Mouse (Mus musculus) mesoderm, embryonic 11.5 days (tissue): ENCODE data around the gene Timm50.

Source experiments
- DNase-seq: peaks from one replicate; pipeline ENCODE4 v3.0.0-alpha.2; 2012; ENCODE audit warnings: low read depth, low spot score

The Timm50 gene

GRCm38 (mm10) chr7:28311926-28312543, at the start of gene Timm50:
Gene Timm50 (minus strand): TSS chr7:28312072.
- peak; percentile 97 for DNase-seq

GRCm38 (mm10) chr7:28360291-28360690, 48.4 kb upstream of the Timm50 start:
- no peak for DNase-seq

DNA sequence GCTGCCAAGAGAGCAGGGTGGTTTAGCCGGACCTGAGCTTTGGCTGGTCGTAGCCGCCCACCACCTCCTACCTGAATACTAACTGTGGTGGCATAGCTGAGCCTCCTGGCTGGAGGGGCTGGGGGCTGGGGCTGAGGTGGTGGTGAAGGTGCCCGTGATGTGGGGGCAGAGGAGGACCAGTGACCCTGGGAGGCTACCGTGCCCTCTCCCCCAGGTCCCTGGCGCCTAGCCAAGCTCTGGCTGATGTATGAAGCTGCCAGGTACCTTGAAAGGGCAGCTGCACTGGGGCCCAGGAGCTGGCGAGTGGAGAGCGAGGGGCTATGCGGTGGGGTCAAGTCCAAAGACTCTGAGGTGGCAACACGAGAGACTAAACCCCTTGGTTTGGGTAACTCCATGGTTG, 48.0 kb upstream of the Timm50 start:
- no peak for DNase-seq

- DNase-seq, result no peak
Observed at GRCm38 (mm10) chr7:28358431-28358830, 46.6 kb upstream of the Timm50 start.

DNA sequence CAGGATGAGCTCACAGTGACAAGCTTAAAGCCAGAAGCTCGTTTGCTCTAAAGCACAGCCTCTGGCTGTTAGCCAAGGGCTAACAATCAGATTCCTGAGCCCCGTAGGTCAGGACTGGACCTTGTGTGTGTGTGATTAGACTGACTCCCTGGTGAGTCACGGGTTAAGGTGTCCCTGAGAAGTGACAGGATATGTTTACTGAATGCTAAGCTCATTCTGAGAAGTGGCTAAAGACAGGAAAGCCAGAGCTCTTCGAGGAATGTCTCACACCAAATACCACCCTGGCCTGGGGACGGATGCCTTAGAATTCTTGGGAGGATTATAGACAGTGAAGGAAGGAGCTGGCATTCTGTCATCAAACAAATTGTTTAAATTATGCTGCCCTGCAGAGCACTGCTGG, 46.1 kb upstream of the Timm50 start:
- DNase-seq, result no peak

GRCm38 (mm10) chr7:28356981-28357380, 45.1 kb upstream of the Timm50 start:
- DNase-seq, result peak; percentile 79

DNA sequence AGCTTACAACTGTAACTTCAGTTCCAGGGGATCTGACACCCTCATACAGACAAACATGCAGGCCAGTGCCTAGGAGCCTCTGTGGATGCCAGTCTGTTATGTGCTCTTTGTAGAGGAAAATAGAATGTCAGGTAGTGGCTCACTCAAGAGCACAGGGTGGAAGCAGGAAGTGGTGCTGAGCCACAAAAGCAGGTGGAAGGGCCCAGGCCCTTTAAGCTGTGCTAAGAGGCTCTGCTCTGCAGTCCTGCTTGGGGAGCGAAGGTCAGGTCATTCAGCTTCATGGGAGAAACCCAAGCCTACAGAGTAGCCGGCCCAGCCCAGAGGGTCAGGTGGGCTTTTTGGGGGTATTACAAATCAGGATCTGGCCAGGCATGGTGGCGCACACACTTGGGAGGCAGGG, 43.3 kb upstream of the Timm50 start:
- DNase-seq, result no peak

DNA sequence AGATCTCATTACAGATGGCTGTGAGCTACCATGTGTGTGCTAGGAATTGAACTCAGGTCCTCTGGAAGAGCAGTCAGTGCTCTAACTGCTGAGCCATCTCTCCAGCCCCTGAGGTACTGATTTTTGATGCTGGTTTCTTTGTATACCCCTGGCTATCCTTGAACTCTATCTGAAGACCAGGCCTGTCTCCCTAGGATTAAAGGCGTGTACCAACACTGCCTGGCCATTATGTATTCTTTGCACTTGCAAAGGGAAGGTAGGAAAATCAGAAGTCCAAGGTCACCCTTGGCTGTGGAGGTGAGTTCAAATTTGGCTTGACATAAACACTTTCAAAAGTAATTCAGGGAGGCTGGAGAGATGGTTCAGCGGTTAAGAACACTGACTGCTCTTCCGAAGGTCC, 42.7 kb upstream of the Timm50 start:
- no peak for DNase-seq

GRCm38 (mm10) chr7:28354113-28354581, 42.3 kb upstream of the Timm50 start:
- DNase-seq, result no peak

GRCm38 (mm10) chr7:28353267-28353666, 41.4 kb upstream of the Timm50 start:
- DNase-seq, result no peak

GRCm38 (mm10) chr7:28351676-28352191, 39.9 kb upstream of the Timm50 start:
- DNase-seq, result no peak

DNA sequence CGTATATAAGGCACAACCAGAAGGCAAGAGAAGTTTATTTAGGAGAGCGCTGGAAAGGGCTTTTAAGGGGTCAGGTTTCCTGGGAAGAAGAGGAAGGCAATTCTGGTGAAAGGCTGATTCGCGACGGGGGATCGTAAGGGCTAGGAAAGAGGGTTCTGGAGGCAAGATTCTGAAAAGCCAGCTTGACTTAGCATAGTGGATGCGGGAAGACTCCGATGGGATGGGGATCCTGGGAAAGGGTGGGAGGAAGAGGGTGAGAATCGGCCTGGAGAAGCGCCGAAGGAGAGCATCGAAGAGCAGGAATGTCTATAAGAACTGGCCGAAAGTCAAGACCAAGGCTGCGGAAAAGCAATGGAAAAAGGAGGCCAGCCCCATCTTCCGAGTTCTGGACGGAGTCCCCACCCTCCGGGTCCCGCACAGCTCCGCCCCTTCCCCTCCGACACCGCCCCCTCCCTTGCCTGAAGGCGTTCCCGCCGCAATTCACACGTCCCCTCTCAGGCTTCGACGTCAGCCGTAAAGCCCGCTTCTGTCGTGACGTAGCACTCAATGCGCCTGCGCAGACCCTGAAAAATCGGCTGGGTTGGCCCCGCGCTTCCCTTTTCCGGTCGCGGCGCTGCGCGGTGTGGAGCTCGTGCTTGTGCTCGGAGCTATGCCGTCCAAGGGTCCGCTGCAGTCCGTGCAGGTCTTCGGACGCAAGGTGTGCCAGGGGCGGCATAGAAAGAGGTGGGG, 38.4 kb upstream of the Timm50 start, which contains the start of gene Rps16:
TSS of gene Rps16 (plus strand) at position 498 of the 729 bp plus-strand sequence.
- peak; percentile 98 for DNase-seq

- DNase-seq, result no peak
Observed at GRCm38 (mm10) chr7:28348601-28349000, 36.7 kb upstream of the Timm50 start.

DNA sequence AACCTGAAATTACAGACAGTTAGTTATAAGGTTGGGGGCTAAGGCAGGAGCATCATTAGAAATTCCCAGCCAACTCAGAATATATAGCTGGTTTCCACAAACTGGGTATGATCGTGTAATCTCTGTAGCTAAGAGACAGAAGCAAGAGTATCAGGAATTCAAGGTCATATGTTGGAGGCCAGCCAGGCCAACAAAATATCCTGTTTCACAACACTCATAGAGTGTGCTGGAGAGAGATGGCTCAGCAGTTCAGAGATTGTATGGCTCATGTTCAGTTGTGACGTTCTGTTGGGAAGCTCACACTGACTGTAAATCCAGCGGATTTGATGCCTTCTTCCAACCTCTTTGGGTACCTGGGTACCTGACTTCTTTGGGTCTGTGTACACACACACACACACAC, 35.9 kb upstream of the Timm50 start:
- DNase-seq, result no peak

DNA sequence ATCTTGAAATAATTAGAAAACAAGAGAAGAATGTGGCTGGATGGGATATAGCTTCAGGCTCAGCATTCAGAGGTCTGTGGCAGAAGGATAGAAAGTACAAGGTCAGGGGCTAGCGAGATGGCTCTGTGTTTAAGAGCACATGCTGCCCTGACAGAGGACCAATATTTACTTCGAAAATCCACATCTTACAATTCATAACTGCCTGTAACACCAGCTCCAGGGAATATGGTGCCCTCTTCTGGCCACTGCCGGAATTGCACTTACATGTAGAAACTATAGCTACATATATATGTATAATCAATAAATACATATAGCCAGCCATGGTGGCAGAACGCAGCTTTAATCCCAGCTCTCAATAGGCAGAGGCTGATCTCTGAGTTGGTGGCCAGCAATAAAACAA, 32.8 kb upstream of the Timm50 start:
- DNase-seq, result peak; percentile 83

- no peak for DNase-seq
Observed at GRCm38 (mm10) chr7:28341381-28341780, 29.5 kb upstream of the Timm50 start.

DNA sequence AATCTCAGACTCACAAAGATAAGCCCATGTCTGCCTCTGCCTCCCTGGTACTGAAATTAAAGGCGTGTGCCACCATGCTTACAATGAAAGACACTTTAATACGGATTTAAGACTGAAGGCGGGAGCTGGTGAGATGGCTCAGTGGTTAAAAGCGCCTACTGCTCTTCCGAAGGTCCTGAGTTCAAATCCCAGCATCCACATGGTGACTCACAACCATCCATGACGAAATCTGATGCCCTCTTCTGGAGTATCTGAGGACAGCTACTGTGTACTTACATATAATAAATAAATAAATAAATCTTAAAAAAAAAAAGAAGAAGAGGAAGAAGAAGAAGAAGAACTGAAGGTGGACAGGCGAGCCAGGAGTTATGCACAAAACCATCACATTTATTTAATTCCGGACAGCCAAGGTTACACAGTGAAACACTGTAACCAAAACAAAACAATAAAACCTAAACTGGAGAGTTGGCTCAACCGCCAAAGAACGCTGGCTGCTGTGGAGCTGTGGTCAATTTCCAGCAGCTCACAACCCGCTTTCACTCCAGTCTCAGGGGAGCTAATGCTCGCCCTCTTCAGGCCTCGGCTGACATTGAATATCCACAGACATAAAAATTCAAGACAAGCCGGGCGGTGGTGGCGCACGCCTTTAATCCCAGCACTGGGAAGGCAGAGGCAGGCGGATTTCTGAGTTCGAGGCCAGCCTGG, 27.5 kb upstream of the Timm50 start:
- DNase-seq, result peak; percentile 60

DNA sequence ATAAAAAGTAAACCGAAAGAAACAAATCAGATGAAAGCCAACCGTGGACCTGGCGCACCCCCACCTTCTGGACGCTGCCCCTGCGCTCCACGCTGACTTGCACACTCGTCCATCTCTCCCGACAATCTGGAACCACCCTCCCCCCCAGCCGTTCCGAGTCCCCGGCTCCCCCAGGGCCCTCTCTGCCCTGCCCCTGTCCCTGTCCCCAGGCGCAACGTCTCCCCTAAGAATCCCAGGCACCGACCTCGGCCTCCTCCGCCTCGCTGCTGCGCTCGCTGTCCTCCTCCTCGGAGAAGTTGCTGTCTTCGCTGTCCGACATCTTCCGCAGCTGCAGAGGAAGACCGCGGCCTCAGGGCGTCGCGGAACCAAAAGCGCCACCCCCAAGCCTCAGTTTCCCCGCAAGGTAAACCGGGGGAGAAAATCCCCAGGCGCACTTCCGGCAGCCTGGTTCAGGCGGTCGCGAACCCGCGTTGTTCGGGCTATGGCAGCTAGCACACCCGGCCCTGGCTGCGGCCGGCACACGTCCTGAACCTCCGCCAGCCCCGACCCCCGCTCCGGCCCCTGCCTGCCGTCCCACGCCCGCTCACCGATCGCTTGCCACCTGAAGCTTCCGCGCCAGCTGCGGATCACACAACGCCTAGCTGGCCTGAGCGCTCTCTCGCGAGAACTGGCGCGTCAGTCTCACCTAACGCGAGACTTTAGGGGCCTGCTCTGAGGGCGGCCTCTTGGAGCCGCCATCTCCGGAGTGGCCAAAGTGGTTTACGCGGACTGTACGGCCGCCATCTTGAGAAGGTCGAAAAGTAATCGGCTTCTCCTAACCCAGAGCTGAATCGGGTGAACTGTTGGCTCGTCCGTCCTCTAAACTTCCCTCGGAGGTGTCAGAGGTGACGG, 26.5 kb upstream of the Timm50 start, which contains the start of gene Supt5:
TSS of gene Supt5 (minus strand) at position 639 of the 891 bp plus-strand sequence.
- DNase-seq, result peak; percentile 99

GRCm38 (mm10) chr7:28335471-28335870, 23.6 kb upstream of the Timm50 start:
- no peak for DNase-seq

GRCm38 (mm10) chr7:28334534-28334933, 22.7 kb upstream of the Timm50 start:
- no peak for DNase-seq

- no peak for DNase-seq
Observed at GRCm38 (mm10) chr7:28328260-28328659, 16.4 kb upstream of the Timm50 start.
